Mouse (Mus musculus) embryo, embryonic 10.5 days (tissue): ENCODE measurements around the gene Icam5.
"Not testable (repeated sequence)": the region's sequence is repeated elsewhere in the genome, so short reads cannot be mapped to it uniquely, and the experiment has no call there.

Source experiments
- DNase-seq: peaks from one replicate; pipeline ENCODE4 v3.0.0-alpha.2; 2015; ENCODE audit warnings: low spot score

The Icam5 gene

DNA sequence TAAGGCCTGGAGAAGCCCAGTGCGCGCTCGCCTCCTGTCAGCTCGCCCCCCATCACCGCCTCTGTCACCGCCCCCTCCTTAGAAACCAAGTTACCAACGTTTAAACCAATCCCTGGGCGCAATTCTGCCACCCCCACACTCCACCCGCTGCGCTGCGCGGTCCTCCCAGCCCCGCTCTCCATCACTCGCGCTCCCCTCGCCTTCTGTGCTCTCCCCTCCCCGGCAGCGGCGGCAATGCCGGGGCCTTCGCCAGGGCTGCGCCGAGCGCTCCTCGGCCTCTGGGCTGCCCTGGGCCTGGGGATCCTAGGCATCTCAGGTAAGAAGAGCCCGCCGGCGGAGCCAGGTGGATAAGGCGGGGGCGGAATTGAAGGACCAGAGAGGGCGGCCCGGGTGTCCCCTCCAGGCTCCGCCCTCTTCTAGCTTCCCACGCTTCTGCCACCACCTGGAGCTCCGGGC lies at the start of gene Icam5:
Icam5 (plus strand) TSS at position 178 of the 456 bp plus-strand sequence.
- DNase-seq, result no peak

DNA sequence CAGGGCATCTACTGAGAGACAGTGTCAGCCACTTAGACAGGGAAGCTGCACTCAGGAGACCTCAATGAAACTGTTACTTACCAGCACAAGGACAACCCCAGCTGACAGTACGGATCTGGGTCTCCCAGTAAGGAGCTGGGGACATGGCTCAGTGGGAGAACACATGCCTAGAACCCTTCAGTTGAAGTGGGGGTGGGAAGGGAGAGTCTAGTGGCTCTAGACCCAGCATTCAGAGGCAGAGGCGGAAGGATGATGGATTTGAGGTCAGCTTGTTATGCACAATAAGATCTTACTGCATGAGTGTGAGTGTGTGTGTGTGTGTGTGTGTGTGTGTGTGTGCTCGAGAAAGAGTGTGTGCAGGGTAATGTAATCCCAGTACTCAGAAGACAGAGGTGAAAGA lies 49.7 kb upstream of the Icam5 start:
- no peak for DNase-seq

- DNase-seq, result no peak
Observed at GRCm38 (mm10) chr9:20983169-20983568, 48.7 kb upstream of the Icam5 start.

- no peak for DNase-seq
Observed at GRCm38 (mm10) chr9:20986952-20987686, 44.8 kb upstream of the Icam5 start.

- DNase-seq, result no peak
Observed at GRCm38 (mm10) chr9:20987953-20988352, 43.9 kb upstream of the Icam5 start.

- peak; percentile 55 for DNase-seq
Observed at GRCm38 (mm10) chr9:20990861-20991260, 41.0 kb upstream of the Icam5 start.

- no peak for DNase-seq
Observed at GRCm38 (mm10) chr9:20991587-20991986, 40.3 kb upstream of the Icam5 start.

DNA sequence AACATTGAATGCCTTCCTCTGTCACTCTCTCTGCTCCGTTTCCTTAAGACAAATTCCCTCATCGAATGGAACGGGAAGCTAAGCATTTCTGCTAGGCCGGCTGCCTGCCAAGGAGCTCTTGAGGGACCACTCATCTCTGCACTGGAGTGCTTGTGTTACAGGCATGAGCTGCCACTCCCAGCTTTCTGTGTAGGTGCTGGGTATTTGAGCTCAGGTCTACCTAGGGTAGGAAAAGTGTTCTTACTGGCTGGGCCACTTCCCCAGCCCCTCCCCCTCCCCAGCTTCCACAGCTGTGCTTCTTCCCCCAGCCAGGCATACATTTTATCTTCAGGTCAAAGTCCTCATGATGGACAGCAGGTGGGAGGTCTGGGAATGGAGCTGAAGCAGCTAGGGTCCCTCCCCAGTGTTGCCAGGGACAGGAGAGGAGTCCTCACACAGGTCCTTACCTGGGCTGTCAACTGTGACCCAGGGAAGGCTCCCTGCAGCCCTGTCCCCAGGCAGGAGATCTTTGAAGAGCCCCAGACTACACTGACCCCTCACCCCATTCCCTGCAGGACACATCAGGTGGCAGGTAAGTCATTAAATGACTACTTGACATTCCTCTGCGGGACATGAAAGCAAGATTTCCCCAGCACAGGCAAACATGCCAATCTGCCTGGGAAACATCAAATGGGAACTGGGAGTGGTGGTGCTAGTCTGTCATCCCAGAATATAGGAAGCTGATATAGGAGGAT lies 38.5 kb upstream of the Icam5 start:
- DNase-seq, result no peak

GRCm38 (mm10) chr9:20995069-20995468 lies 36.8 kb upstream of the Icam5 start:
- no peak for DNase-seq

GRCm38 (mm10) chr9:20997065-20997464 lies 34.8 kb upstream of the Icam5 start:
- DNase-seq, result no peak

GRCm38 (mm10) chr9:20998337-20998736 lies 33.5 kb upstream of the Icam5 start:
- DNase-seq, result not testable (repeated sequence)

DNA sequence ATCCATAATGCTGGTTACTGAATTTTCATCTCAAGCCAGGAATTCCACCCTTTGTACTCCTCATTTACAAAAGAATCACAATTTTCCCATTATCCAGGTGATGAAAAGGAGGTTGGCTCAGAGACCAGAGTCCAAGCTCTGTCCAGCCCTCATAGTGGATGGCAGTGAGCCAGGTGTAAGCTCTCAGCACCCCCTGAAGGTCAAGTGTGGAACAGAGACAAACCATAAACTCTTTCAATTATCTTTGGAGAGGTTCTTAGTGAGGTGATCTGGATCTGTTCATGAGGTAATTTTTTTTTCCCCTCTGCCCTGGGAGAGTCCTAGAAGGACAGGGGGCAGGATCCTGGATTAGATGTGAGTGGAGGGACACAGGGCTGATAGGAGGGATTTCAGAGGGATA lies 31.1 kb upstream of the Icam5 start:
- DNase-seq, result peak; percentile 56

GRCm38 (mm10) chr9:21001651-21002200 lies 30.1 kb upstream of the Icam5 start:
- DNase-seq, result no peak

DNA sequence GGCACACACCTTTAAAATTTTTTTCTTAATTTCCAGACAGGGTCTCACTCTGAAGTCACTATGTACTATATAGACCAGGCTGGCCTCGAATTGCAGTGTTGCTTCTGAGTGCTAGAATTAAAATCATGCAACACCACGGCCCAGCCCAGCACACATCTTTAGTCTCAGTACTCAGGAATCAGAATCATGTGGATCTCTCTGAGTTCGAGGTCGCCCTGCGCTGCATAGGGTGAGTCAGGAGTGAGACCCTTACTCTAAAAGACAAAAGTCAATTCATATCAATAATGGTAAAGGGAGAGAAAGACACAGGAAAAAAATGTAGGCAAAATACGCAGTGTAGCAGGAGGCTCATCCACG lies 29.6 kb upstream of the Icam5 start:
- DNase-seq, result no peak

DNA sequence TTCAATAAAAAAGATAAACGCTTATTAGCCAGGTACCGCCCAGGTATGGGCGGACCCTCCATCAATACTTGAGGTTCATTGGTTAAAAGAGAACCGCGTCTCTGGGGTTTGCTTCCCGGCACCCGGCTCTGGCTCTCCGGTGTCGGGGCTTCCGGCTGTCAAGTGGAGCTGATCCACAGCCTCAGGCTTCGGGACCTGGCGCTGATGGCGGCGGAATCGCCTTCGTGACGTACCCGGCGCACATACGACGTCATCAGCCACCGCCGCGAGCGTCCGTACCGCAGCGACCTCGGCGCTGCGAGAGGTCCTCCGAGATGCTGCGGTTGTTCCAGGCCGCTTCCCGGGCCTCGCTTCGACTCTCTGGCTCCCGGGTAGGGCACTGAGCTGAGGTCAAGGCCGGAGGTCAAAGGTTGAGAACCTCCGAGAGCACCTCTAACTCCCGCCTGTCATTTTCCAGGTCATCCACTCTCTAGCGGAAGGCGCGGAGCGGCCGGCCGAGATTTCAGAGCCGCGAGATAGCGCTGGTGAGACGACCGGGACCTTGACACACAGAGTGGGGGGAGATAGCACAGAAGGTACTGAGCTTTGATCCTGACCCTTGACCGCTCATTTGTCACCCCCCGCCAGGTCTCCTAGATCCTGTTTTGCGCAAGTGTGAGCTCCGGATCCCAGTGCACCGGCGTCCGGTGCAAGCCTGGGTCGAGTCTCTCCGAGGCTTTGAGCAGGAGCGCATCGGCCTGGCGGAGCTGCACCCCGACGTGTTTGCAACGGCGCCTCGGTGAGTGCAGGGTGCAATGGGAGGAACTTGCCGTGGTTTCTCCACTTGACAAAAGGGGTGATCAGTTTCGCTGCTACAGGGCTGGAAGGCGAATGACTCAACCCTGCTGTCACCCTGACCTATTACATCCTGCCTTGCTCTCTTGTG lies 29.0 kb upstream of the Icam5 start, which contains the start of gene Mrpl4:
Mrpl4 (plus strand) TSS at position 112 of the 925 bp plus-strand sequence.
- peak; percentile 91 for DNase-seq

DNA sequence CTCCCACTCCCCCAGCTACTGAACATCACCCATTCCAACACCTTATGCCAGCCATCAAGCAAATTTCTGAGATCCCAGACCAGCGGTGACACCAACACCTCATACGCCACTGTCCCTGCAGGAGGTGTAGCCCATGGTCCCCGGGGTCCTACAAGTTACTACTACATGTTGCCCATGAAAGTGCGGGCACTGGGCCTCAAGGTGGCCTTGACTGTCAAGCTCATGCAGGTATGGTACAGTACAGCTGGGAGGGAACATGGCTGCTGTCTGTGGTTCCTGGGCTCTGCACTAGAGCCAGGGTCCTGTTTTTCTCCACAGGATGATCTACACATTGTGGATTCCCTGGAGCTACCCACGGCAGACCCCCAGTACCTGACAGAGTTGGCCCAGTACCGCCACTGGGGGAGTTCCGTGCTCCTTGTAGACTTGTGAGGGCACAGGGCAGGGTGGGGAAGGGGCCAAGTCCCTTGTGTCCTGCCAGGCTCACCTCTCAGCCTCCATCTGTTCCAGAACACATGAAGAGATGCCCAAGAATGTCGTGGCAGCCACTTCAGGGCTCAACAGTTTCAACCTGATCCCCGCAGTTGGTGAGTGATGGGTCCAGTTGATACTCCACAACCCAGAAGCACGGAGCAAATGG lies 24.4 kb upstream of the Icam5 start:
- no peak for DNase-seq

DNA sequence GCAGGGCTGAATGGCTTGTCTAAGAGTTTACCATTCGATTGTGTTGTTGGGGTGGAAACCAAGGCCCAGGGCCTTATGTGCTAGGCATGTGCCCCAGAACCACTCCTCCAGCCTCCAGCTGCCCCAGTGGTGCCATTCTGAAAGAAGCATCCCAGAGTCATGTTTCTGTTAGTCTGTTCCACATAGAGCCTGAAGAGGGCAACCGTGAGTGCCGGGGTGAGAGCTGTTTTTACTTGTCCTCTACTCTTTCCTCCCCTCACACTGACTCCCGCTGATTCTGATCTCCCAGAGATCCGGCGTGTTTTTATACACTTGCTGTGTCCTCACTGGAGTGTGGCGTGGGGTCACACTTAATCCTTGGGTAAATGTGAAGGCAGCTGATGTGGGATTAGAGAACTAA lies 23.9 kb upstream of the Icam5 start:
- no peak for DNase-seq

GRCm38 (mm10) chr9:21010362-21010761 lies 21.5 kb upstream of the Icam5 start:
- no peak for DNase-seq

DNA sequence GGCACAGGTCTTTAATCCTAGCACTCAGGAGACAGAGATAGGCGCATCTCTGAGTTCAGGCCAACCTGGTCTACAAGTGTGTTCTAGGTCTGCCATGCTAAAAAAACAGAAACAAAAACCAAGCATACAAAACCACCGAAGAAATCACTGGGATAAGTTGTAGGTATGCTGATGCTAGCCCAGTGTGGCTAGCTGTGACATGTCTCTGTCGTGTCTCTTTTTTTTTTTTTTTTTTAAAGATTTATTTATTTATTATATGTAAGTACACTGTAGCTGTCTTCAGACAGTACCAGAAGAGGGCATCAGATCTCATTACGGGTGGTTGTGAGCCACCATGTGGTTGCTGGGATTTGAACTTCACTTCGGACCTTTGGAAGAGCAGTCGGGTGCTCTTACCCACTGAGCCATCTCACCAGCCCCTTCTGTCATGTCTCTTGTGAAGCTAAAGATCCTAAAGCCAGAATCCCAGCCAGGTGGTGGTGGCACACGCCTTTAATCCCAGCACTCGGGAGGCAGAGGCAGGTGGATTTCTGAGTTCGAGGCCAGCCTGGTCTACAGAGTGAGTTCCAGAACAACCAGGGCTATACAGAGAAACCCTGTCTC lies 20.8 kb upstream of the Icam5 start:
- not testable (repeated sequence) for DNase-seq

- no peak for DNase-seq
Observed at GRCm38 (mm10) chr9:21011846-21012312, 20.0 kb upstream of the Icam5 start.

DNA sequence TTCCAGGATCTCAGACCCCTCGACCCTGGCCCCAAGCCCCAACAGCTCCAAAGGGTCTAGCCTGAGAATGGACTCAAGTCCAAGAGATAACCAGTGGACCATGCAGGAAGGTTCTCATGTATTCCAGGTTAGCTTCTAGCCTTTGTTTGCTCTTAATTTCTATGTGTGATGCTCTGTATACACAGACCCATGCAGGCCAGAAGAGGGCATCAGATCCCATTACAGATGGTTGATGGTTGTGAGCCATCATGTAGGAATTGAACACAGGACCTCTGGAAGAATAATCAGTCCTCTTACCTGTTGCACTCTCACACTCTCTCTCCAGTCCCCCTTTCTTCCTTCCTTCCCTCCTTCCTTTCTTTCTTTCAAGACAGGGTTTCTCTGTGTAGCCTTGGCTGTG lies 19.5 kb upstream of the Icam5 start:
- DNase-seq, result no peak
